Mouse (Mus musculus) spleen, adult 2 months (tissue): ENCODE data around the gene Olfr1053. TPM values are rescaled to one million over a fixed set of nuclear protein-coding genes. Genes with fewer than 3 reads are reported as not detected.
"Not testable (repeated sequence)": the region's sequence is repeated elsewhere in the genome, so short reads cannot be mapped to it uniquely, and the experiment has no call there.

Experiments used
- DNase-seq, 2 experiments: peaks; one replicate each; pipeline versions ENCODE4 v3.0.0 to v3.0.0-alpha.2; 2012 to 2021; ENCODE audit warnings: low spot score in 2 of 2, low read depth in 1 of 2
- H3K27ac ChIP-seq: fragments of 200-500 bp; 2 replicates; pipeline ENCODE4 v1.5.1; 2012; ENCODE audit warnings: low read length, inconsistent platforms; ENCODE audit not compliant: insufficient read depth
- H3K27me3 ChIP-seq: fragments of 200-500 bp; 2 replicates; pipeline ENCODE4 v1.6.1; 2012; ENCODE audit warnings: mild to moderate bottlenecking, moderate library complexity, low read length, inconsistent platforms; ENCODE audit not compliant: control insufficient read depth, insufficient read depth
- H3K36me3 ChIP-seq: fragments of 200-500 bp; 2 replicates; pipeline ENCODE4 v1.6.1; 2012; ENCODE audit warnings: mild to moderate bottlenecking, low read length, inconsistent platforms; ENCODE audit not compliant: control insufficient read depth, insufficient read depth
- H3K4me1 ChIP-seq: fragments of 200-500 bp; 2 replicates; pipeline ENCODE4 v1.6.1; 2011; ENCODE audit warnings: inconsistent platforms; ENCODE audit not compliant: control insufficient read depth, insufficient read depth, insufficient read length
- H3K4me3 ChIP-seq: fragments of 200-500 bp; 2 replicates; pipeline ENCODE4 v1.5.1; 2011; ENCODE audit warnings: mild to moderate bottlenecking, inconsistent platforms; ENCODE audit not compliant: insufficient read depth, insufficient read length; ENCODE audit errors: extremely low read depth
- CTCF ChIP-seq: fragments of 200-500 bp; IDR thresholded peaks from 2 replicates; pipeline ENCODE4 v1.5.1; 2011; ENCODE audit warnings: mild to moderate bottlenecking, inconsistent platforms; ENCODE audit not compliant: insufficient read depth, insufficient read length, insufficient replicate concordance; ENCODE audit errors: extremely low read depth
- POLR2A ChIP-seq: fragments of 200-500 bp; IDR thresholded peaks from 2 replicates; pipeline ENCODE4 v1.6.1; 2011; ENCODE audit warnings: low read depth, low read length, inconsistent platforms
- WGBS: fragments of 180-500 bp; shearing (Covaris S2); methylation state at CpG from one replicate; pipeline ENCODE4 v1.1.7; 2018; 5-methylcytosine and 5-hydroxymethylcytosine counted together
- polyA plus RNA-seq: library from polyadenylated mRNA; depleted of rRNA; stranded (reverse); fragments of >200 nt; gene quantifications from 2 replicates; pipeline ENCODE4 v1.2.3, GENCODE M21; 2012; rRNA removed

Gene Olfr1053
- polyA plus RNA-seq = not detected in 2 replicates

DNA sequence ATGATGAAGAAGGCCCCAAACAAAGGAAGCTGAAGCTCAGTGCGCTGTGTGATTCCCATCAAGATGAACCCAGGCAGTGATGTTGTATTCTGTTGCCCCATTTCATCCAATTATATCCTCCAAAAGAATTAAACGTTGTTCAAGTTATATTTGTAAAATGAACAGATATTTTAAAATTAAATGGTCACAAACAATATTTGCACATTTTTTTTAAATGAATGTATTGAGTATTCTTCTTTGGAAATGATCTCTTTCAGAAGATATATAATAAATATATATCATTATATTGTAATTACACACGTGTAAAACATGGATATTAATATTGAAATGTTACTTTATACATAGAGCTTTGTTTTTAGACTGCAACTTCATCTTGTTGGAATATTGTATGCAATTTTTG is at the start of gene Olfr1053:
Gene Olfr1053 (minus strand): TSS at position 101 of the 400 bp plus-strand sequence.
- Histone ChIP-seq H3K27ac (no peak within 1 kb of the TSS), H3K4me3 (no peak within 1 kb of the TSS), H3K27me3 (no peaks in the 10 kb centered on the region), H3K36me3 (no peaks in the 10 kb centered on the region), H3K4me1 (no peaks in the 10 kb centered on the region)
- WGBS = 57% methylated on average over 3 of the region's 3 CpGs
- no peak for DNase-seq
- TF ChIP-seq POLR2A = no peak
- no peak for TF ChIP-seq CTCF

DNA sequence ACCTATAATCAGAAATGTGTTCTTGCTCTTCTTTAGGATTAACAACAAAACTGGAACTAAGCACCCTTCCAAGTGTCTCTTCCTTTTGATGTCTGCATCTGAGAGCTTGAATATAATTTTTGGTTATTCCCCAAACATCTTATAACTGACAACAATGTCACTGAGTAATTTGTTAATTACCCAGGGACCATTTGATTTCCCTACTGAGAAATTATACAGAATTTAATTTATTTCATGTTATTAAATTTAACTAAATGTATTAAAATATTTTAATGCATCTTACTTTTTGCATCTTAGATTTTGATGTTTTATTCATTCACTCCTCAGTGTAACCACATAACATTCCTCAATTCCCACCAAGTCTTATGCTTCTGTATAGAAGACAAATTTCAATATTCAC is 47.3 kb upstream of the Olfr1053 start, which contains the start of gene Olfr1056:
Gene Olfr1056 (minus strand): TSS at position 101 of the 400 bp plus-strand sequence.
- no peak for DNase-seq
- TF ChIP-seq POLR2A = no peak
- no peak for TF ChIP-seq CTCF
- Histone ChIP-seq H3K4me1 (no peaks in the 10 kb centered on the region), H3K4me3 (no peak within 1 kb of the TSS), H3K36me3 (no peaks in the 10 kb centered on the region), H3K27ac (no peak within 1 kb of the TSS), H3K27me3 (no peaks in the 10 kb centered on the region)

DNA sequence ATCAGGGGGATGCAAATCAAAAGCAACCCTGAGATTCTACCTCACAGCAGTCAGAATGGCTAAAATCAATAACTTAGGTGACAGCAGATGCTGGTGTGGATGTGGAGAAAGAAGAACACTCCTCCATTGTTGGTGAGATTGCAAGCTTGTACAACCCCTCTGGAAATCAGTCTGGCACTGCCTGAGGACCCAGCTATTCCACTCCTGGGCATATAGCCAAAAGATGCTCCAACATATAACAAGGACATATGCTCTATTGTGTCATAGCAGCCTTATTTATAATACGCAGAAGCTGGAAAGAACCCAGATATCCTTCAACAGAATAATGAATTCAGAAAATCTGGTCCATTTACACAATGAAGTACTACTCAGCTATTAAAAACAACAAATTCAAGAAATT is 36.7 kb upstream of the Olfr1053 start:
- not testable (repeated sequence) for H3K36me3 ChIP-seq, DNase-seq, H3K4me1 ChIP-seq, H3K4me3 ChIP-seq, H3K27ac ChIP-seq, H3K27me3 ChIP-seq
- WGBS = 85% methylated on average over 1 of the region's 1 CpGs

DNA sequence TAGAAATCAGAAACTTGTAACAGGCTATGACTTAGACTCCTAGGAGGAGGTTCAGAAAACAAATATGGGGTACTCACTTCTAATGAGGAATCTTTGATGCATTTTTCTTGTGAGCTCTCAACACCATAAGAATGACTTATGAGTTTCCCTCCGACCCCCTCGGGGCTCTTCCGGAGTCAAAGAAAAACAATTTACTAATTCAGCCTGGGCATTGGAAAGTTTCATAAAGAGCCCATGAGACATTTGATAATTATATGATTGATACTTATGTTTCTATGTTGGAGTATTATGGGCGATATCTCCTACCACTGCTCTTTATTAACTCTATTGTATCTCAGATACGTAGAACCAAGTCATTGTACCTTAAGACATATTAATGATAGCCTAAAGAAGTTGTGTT is 35.1 kb upstream of the Olfr1053 start, which contains the start of gene Olfr1055:
Gene Olfr1055 (minus strand): TSS at position 101 of the 400 bp plus-strand sequence.
- no peak for TF ChIP-seq POLR2A
- TF ChIP-seq CTCF = no peak
- DNase-seq = no peak
- Histone ChIP-seq H3K4me1 (no peaks in the 10 kb centered on the region), H3K36me3 (no peaks in the 10 kb centered on the region), H3K4me3 (no peak within 1 kb of the TSS), H3K27me3 (no peaks in the 10 kb centered on the region), H3K27ac (no peak within 1 kb of the TSS)
- WGBS = 86% methylated on average over 5 of the region's 5 CpGs

DNA sequence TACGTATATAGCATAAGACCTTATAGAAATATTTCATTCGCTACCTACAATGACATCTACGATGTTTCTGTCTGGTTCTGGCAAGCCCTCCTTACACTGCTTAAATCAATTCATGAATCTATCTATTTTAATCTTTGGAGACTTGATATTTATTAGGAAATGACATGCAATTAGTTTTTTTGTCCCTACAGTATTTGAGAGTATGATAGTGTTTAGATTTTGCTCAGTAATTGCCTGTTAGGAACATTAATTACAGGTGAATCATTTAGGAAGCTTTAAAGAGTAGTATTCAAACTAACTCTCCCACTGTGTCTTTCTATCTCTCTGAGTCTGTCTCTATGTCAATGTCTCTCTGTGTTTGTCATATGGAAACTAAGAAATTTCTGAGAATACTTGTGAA is 20.2 kb upstream of the Olfr1053 start, which contains the start of gene Olfr1054:
Gene Olfr1054 (minus strand): TSS at position 101 of the 400 bp plus-strand sequence.
- H3K27ac ChIP-seq = no peak within 1 kb of the TSS
- H3K27me3 ChIP-seq = no peaks in the 10 kb centered on the region
- H3K4me3 ChIP-seq = no peak within 1 kb of the TSS; the same call in 1 of the 2 replicates
- TF ChIP-seq CTCF (no peak), POLR2A (no peak)
- DNase-seq = no peak
- H3K36me3 ChIP-seq = no peaks in the 10 kb centered on the region
- H3K4me1 ChIP-seq = no peaks in the 10 kb centered on the region
- WGBS = 91% methylated on average over 3 of the region's 3 CpGs

DNA sequence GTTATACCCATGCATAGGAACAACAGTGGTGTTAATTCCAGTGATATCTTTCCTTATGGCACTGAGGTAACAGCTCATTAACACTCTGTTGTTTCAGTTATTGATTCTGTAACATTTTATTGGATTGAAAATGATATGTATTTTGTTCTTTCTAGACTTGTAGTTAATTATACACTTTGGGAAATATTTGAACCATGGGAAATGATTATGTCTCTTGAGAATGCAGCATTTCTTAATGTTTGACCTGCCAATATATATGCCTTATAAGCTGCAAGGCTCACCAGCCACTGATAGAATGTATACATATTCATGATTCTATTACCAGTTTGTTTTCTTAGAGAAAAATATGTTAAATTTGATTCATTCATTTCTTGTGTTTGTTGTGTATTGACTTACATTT is 22.9 kb downstream of the Olfr1053 start, which contains the start of gene Olfr1052:
Gene Olfr1052 (plus strand): TSS at position 301 of the 400 bp plus-strand sequence.
- Histone ChIP-seq H3K4me1 (no peaks in the 10 kb centered on the region), H3K27me3 (no peaks in the 10 kb centered on the region), H3K27ac (no peak within 1 kb of the TSS), H3K36me3 (no peaks in the 10 kb centered on the region), H3K4me3 (no peak within 1 kb of the TSS)
- TF ChIP-seq POLR2A (no peak), CTCF (no peak)
- no peak for DNase-seq

DNA sequence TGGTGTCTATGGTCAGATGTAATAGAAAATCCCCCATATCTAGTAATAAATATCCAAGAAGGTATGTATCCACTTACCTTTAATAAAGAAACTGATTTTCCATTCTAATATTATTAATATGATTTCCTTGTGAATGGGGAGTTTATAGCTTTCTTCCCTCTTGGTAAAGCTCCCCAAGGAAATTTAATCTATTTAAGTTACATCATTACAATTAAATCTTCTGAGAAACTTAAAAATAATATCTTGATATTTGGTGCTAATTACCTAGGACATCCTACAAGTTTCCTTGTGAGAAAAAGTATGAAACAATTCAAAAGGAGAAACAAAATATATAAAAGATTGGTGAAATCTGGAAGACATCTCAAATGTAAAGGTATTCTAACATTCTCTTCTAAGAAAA is 36.1 kb downstream of the Olfr1053 start, which contains the start of gene Olfr1051:
Gene Olfr1051 (minus strand): TSS at position 101 of the 400 bp plus-strand sequence.
- not testable (repeated sequence) for DNase-seq, H3K27me3 ChIP-seq, H3K4me1 ChIP-seq, H3K4me3 ChIP-seq, H3K36me3 ChIP-seq, H3K27ac ChIP-seq

Other genes with a start within 250 kb of the Olfr1053 start
- not detected in 2 replicates for gene Olfr1036, start 241.3 kb downstream of the Olfr1053 start, polyA plus RNA-seq
- gene Olfr1037, start 227.9 kb downstream of the Olfr1053 start, polyA plus RNA-seq = not detected in 2 replicates
- not detected in 2 replicates for gene Olfr1039, start 179.4 kb downstream of the Olfr1053 start, polyA plus RNA-seq
- not detected in 2 replicates for gene Olfr1040, start 168.6 kb downstream of the Olfr1053 start, polyA plus RNA-seq
- not detected in 2 replicates for gene Olfr1042, start 153.4 kb downstream of the Olfr1053 start, polyA plus RNA-seq
- gene Olfr1043, start 147.8 kb downstream of the Olfr1053 start, polyA plus RNA-seq = not detected in 2 replicates
- not detected in 2 replicates for gene Olfr1044, start 137.5 kb downstream of the Olfr1053 start, polyA plus RNA-seq
- gene Olfr52, start 129.6 kb downstream of the Olfr1053 start, polyA plus RNA-seq = not detected in 2 replicates
- not detected in 2 replicates for gene Olfr1045, start 112.3 kb downstream of the Olfr1053 start, polyA plus RNA-seq
- not detected in 2 replicates for gene Olfr1046, start 96.0 kb downstream of the Olfr1053 start, polyA plus RNA-seq
- gene Olfr1047, start 83.9 kb downstream of the Olfr1053 start, polyA plus RNA-seq = not detected in 2 replicates
- gene Olfr1048, start 75.0 kb downstream of the Olfr1053 start, polyA plus RNA-seq = not detected in 2 replicates
- gene Olfr1049, start 57.0 kb downstream of the Olfr1053 start, polyA plus RNA-seq = not detected in 2 replicates
- not detected in 2 replicates for gene Olfr1051, start 36.2 kb downstream of the Olfr1053 start, polyA plus RNA-seq
- gene Olfr1052, start 22.8 kb downstream of the Olfr1053 start, polyA plus RNA-seq = not detected in 2 replicates
- gene Olfr1054, start 20.1 kb upstream of the Olfr1053 start, polyA plus RNA-seq = not detected in 2 replicates
- gene Olfr1055, start 35.0 kb upstream of the Olfr1053 start, polyA plus RNA-seq = not detected in 2 replicates
- not detected in 2 replicates for gene Olfr1056, start 47.2 kb upstream of the Olfr1053 start, polyA plus RNA-seq
- gene Olfr1057, start 63.1 kb upstream of the Olfr1053 start, polyA plus RNA-seq = not detected in 2 replicates
- not detected in 2 replicates for gene Olfr1058, start 73.3 kb upstream of the Olfr1053 start, polyA plus RNA-seq
- not detected in 2 replicates for gene Olfr1061, start 98.8 kb upstream of the Olfr1053 start, polyA plus RNA-seq
- not detected in 2 replicates for gene Olfr1062, start 111.5 kb upstream of the Olfr1053 start, polyA plus RNA-seq
- not detected in 2 replicates for gene Olfr1065, start 135.3 kb upstream of the Olfr1053 start, polyA plus RNA-seq
- gene Olfr1066, start 141.0 kb upstream of the Olfr1053 start, polyA plus RNA-seq = not detected in 2 replicates
- gene Olfr228, start 172.1 kb upstream of the Olfr1053 start, polyA plus RNA-seq = not detected in 2 replicates
- not detected in 2 replicates for gene Olfr1076, start 193.2 kb upstream of the Olfr1053 start, polyA plus RNA-seq
- not detected in 2 replicates for gene Olfr1079, start 227.2 kb upstream of the Olfr1053 start, polyA plus RNA-seq
- not detected in 2 replicates for gene Olfr1080, start 243.0 kb upstream of the Olfr1053 start, polyA plus RNA-seq